Mouse (Mus musculus) stomach, embryonic 14.5 days (tissue): ENCODE results near the gene Gm5849. TPM values are rescaled to one million over a fixed set of nuclear protein-coding genes. Genes with fewer than 3 reads are reported as not detected.
"Not testable (repeated sequence)": the region's sequence is repeated elsewhere in the genome, so short reads cannot be mapped to it uniquely, and the experiment has no call there.

Source experiments
- ATAC-seq: fragments of 200-750 bp; cut with Nextera tagmentation; 2 replicates; pipeline ENCODE4 v1.8.0; 2017; ENCODE audit warnings: low read depth, moderate TSS enrichment; ENCODE audit not compliant: insufficient number of reproducible peaks, insufficient read depth, low FRiP score
- H3K27ac ChIP-seq: fragments of 300-500 bp; sonication (generic); 2 replicates; pipeline ENCODE4 v1.5.1; 2014; ENCODE audit warnings: mild to moderate bottlenecking, low read length, moderate library complexity, mixed read lengths
- H3K27me3 ChIP-seq: fragments of 300-500 bp; sonication (generic); 2 replicates; pipeline ENCODE4 v1.6.1; 2014; ENCODE audit warnings: low read length, control low read depth, mixed read lengths; ENCODE audit not compliant: control insufficient read depth, insufficient read depth
- H3K36me3 ChIP-seq: fragments of 300-500 bp; sonication (generic); 2 replicates; pipeline ENCODE4 v1.6.1; 2014; ENCODE audit warnings: mild to moderate bottlenecking, control low read depth, low read length, moderate library complexity, mixed read lengths; ENCODE audit not compliant: control insufficient read depth, insufficient read depth
- H3K4me1 ChIP-seq: fragments of 300-500 bp; sonication (generic); 2 replicates; pipeline ENCODE4 v1.6.1; 2014; ENCODE audit warnings: low read length, control low read depth, mixed read lengths; ENCODE audit not compliant: control insufficient read depth, insufficient read depth
- H3K4me2 ChIP-seq: fragments of 300-500 bp; sonication (generic); replicated peaks from 2 replicates; pipeline ENCODE4 v1.6.1; 2014; ENCODE audit warnings: low read depth, low read length, control low read depth
- H3K4me3 ChIP-seq: fragments of 300-500 bp; sonication (generic); 2 replicates; pipeline ENCODE4 v1.5.1; 2014; ENCODE audit warnings: low read depth, low read length, control low read depth
- H3K9ac ChIP-seq: fragments of 300-500 bp; sonication (generic); replicated peaks from 2 replicates; pipeline ENCODE4 v1.6.1; 2014; ENCODE audit warnings: low read depth, mild to moderate bottlenecking, control low read depth, low read length, moderate library complexity, mixed read lengths
- H3K9me3 ChIP-seq: fragments of 300-500 bp; sonication (generic); 2 replicates; pipeline ENCODE4 v1.6.1; 2016; ENCODE audit warnings: low read depth, low read length, control low read depth; ENCODE audit not compliant: control insufficient read depth
- WGBS: fragments of 180-500 bp; shearing (Covaris S2); extraction: QIAGEN DNeasy Blood & Tissue Kit; methylation state at CpG from one replicate; pipeline ENCODE4 v1.1.7; 2014; 5-methylcytosine and 5-hydroxymethylcytosine counted together
- polyA plus RNA-seq: library from polyadenylated mRNA; unstranded; fragments of >200 nt; fragmentation: Nextera tagmentation; extraction: Ambion mirVana; gene quantifications from 2 replicates; pipeline ENCODE4 v1.2.1, GENCODE M21; 2014

Gm5849 gene
- polyA plus RNA-seq = not detected in 2 replicates

DNA sequence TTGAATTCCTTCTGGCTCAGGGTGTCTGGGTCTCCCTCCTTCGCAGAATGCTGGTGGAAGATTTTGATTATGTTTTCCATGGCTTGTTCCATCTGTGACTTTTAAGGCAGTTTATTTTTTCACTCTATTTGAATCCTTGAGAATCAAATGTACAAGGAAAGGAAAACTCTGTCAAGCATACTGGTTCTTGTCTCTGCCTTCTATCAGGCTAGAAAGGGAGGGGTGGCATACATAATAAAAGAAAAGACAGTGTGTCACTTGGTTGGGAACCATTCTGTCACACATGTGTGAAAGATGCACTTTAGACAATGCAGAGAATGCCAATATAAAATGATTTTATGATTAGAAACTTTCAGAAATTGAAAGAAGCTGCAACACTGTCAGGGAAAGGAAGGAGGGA lies at the start of gene Gm5849:
TSS of gene Gm5849 (minus strand) at position 101 of the 400 bp plus-strand sequence.
- H3K4me2 ChIP-seq, H3K4me1 ChIP-seq, H3K9ac ChIP-seq, H3K36me3 ChIP-seq, ATAC-seq, H3K4me3 ChIP-seq, H3K27me3 ChIP-seq, H3K9me3 ChIP-seq, H3K27ac ChIP-seq: not testable (repeated sequence)
- 100% methylated on average over 1 of the region's 1 CpGs for WGBS

DNA sequence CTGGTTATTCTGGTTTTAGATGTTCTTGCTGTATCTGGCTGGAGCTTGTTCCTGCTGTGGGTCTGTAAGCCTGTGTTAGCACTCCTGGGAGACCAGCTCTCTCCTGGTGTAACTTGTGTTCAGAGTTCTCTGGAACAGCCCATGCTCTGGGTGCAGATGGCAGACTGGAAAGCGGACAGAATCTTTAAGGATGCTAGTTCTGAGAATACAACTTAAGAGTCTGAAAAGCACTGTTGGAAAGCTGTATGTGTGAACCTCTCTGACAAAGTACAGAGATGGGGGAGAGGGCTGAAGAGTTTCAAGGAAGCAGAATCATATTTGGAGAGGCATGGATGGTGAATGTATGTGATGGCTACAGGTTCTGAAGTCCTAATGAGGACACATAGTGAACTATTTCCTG lies 28.0 kb downstream of the Gm5849 start:
- Histone ChIP-seq H3K9me3 (no peaks in the 10 kb centered on the region), H3K4me2 (no peak overlapping the region), H3K4me3 (no peak overlapping the region), H3K27me3 (no peaks in the 10 kb centered on the region), H3K36me3 (no peaks in the 10 kb centered on the region), H3K4me1 (no peaks in the 10 kb centered on the region), H3K27ac (no peak overlapping the region), H3K9ac (no peak overlapping the region)
- 90% methylated on average over 1 of the region's 1 CpGs for WGBS
- ATAC-seq = no peak

DNA sequence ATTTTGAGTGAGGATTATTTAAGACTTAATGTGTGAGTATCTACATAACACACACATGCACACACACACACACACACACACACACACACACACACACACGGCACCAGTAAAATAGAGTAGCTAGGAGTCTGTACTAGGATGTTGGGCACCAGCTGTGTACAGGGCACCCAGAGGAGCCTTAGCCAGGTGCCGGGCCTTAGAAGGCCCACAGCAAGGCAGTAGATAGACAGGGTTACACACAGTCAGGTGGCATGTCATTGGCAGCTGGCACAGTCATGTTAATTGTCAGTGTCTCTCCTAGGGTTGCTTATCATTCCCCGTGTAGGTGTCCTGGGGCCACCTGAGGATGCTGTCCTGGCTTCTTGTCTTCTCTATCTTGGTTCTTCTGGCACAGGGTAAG lies 51.1 kb downstream of the Gm5849 start, which contains the start of gene Pglyrp4:
TSS of gene Pglyrp4 (plus strand) at position 301 of the 400 bp plus-strand sequence.
- Histone ChIP-seq H3K4me2 (no peak within 1 kb of the TSS), H3K36me3 (no peaks in the 10 kb centered on the region), H3K4me1 (no peaks in the 10 kb centered on the region), H3K9me3 (no peaks in the 10 kb centered on the region), H3K9ac (no peak within 1 kb of the TSS), H3K27me3 (no peaks in the 10 kb centered on the region), H3K27ac (no peak within 1 kb of the TSS), H3K4me3 (no peak within 1 kb of the TSS)
- WGBS = 81% methylated on average over 3 of the region's 3 CpGs
- ATAC-seq = no peak

Other genes starting within 250 kb of the Gm5849 start
- 244 and 247 TPM in 2 replicates for gene S100a16, start 240.6 kb downstream of the Gm5849 start, polyA plus RNA-seq
- gene S100a3, start 217.3 kb downstream of the Gm5849 start, polyA plus RNA-seq = 0.42 and 0.62 TPM in 2 replicates
- not detected in 2 replicates for gene S100a2, start 187.6 kb downstream of the Gm5849 start, polyA plus RNA-seq
- not detected in 2 replicates for gene Gm42674, start 176.0 kb downstream of the Gm5849 start, polyA plus RNA-seq
- 5.5 and 7.4 TPM in 2 replicates for gene S100a4, start 174.1 kb downstream of the Gm5849 start, polyA plus RNA-seq
- gene S100a5, start 169.4 kb downstream of the Gm5849 start, polyA plus RNA-seq = 0.71 TPM in 1 of 2 replicates, not detected in the other
- gene S100a6, start 165.0 kb downstream of the Gm5849 start, polyA plus RNA-seq = 418 and 466 TPM in 2 replicates
- gene S100a7a, start 123.9 kb downstream of the Gm5849 start, polyA plus RNA-seq = not detected in 2 replicates
- 58.0 and 73.3 TPM in 2 replicates for gene S100a8, start 108.9 kb downstream of the Gm5849 start, polyA plus RNA-seq
- gene S100a9, start 82.2 kb downstream of the Gm5849 start, polyA plus RNA-seq = 41.0 and 53.5 TPM in 2 replicates
- gene Pglyrp4, start 51.0 kb downstream of the Gm5849 start, polyA plus RNA-seq = not detected in 2 replicates